Mouse (Mus musculus): ENCODE data around the gene Trim28. TPM values are rescaled to one million over a fixed set of nuclear protein-coding genes. Genes with fewer than 3 reads are reported as not detected.

Gene Trim28
- polyA plus RNA-seq, 1 experiment from 2014 or later = 116 TPM

DNA sequence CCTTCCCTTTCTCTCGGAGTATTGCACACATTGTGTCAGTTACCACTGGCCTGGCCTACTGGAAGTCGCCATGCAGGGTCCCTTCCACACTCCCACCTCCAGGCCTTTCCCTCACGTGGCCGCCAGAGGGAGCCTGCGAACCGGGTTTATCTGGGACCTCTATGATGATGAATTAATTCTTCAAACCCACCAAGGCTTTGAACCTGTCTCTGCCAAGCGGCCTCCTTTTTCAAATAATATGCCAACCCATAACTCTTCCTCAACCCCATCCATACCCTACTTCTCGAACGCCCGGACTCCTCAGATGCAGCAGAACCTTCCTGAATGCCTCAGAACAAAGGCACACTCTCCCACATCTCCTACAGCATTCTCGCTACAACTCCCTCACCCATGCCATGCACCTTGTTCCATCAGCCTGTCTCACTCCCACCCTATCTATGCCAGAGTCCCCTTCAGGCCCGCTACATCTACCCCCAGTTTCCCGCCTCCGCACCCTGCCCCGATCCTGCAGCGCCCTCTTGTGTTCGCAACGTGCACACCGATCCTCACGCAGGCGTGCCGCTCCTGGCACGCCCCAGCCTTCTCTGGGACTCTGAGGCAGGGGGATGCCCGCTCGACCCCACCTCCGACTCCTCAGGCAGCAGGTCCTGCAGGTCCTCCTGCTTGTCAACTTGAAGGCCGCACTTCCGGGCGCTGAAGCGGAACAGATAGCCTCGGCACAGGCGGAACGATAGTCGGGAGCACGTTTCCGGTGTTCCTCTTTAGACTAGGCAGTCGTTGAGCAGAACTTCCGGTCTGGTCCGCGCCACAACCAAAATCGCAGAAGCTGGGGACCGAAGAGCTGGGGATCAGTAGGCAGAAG, 10.5 kb downstream of the Trim28 start:
- Histone ChIP-seq H3K27ac (ENCODE audit: low read length) (peak overlapping the region; percentile 97), H3K4me1 (ENCODE audit: control insufficient read depth, insufficient read depth, low read length) (peaks cover 12% of the 10 kb centered on the region; the same call in 1 of the 2 replicates), H3K4me2 (ENCODE audit: low read depth, low read length) (peak overlapping the region; percentile 71), H3K9me3 (ENCODE audit: control insufficient read depth, low read length) (no peaks in the 10 kb centered on the region), H3K36me3 (ENCODE audit: control insufficient read depth, insufficient read depth, low read length) (peaks cover 18% of the 10 kb centered on the region), H3K9ac (ENCODE audit: low read depth, low read length) (peak overlapping the region; percentile 95), H3K4me3 (ENCODE audit: low read length) (peak overlapping the region; percentile 85), H3K27me3 (replicated peaks; ENCODE audit: control insufficient read depth, insufficient read depth, low read length) (no peaks in the 10 kb centered on the region)
- ATAC-seq = peak; percentile 91
- under 1% methylated on average over 42 of the region's 42 CpGs for WGBS

DNA sequence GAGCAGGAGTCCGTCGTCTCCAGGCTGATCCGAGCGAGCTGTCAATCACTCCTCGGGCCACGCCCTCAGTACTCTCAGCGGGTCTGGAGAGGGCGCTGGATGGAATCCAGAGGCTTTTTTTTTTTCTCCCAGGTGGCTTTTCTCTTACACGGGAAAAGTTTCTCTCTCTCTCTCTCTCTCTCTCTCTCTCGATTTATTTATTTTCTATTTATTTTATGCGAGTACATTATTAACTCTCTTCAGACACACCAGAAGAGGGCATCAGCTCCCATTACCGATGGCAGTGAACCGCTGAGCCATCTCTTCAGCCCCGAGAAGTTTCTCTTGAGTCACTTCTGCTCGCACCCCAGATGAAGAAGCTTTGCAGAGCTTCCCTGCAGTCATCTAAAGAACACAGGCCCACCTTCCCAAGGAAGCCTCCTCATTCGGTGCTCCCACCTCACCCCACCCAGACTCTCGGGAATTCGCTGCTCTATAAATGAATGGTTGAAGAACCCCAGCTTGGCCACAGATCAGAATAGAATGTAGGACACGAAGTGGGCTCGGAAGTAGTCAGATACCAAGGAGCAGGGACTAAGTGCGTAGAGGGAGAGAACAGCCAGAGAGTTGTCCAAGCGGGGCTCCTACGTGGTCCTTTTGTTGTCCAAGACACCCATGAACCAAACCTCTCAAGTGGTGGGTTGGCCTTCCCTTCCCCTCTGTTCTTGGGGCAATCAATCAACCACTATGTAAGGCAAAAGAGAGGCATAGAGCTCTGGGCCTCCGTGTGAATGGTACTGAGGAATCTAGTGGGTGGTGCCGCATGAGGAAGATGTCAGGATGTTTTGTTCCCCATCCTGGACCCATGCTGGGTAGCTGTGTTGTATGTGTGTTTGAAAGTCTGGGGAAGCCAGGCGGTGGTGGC, 11.3 kb downstream of the Trim28 start, which contains the start of gene Zbtb45:
TSS of gene Zbtb45 (minus strand) at position 30 of the 904 bp plus-strand sequence.
- Histone ChIP-seq H3K9ac (ENCODE audit: low read depth, low read length) (peak within 1 kb of the TSS; percentile 95), H3K9me3 (ENCODE audit: control insufficient read depth, low read length) (no peaks in the 10 kb centered on the region), H3K4me2 (ENCODE audit: low read depth, low read length) (peak within 1 kb of the TSS; percentile 71), H3K27ac (ENCODE audit: low read length) (peak within 1 kb of the TSS; percentile 97), H3K27me3 (replicated peaks; ENCODE audit: control insufficient read depth, insufficient read depth, low read length) (no peaks in the 10 kb centered on the region), H3K36me3 (ENCODE audit: control insufficient read depth, insufficient read depth, low read length) (peaks cover 18% of the 10 kb centered on the region), H3K4me3 (ENCODE audit: low read length) (peak within 1 kb of the TSS; percentile 85), H3K4me1 (ENCODE audit: control insufficient read depth, insufficient read depth, low read length) (peaks cover 12% of the 10 kb centered on the region; the same call in 1 of the 2 replicates)
- ATAC-seq = no peak; the same call in 1 of the 2 replicates
- WGBS = 11% methylated on average over 26 of the region's 26 CpGs

DNA sequence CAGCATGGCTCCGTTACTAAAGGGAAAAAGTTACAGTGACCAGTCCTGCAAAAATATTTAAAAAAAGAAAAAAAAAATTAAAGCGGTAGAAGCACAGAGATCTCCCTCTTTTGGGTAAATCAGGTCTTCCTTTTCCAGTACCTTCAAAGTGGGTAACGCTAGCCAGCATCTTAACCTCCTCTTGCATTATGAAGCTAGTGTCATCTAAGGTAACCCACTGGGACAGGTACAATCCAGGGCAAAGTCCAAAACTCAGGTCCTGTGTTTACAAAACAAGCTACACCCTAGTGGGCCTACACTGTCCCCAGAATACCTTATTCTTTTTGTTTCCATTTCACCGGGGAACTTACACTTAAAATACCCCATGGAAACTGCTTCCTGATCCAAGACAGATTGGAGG, 14.8 kb downstream of the Trim28 start:
- H3K9me3 ChIP-seq (ENCODE audit: control insufficient read depth, low read length) = no peaks in the 10 kb centered on the region
- 59% methylated on average over 4 of the region's 4 CpGs for WGBS

GRCm38 (mm10) chr7:13014275-13014839, 15.4 kb downstream of the Trim28 start:
- H3K27me3 ChIP-seq (replicated peaks; ENCODE audit: control insufficient read depth, insufficient read depth, low read length) = no peaks in the 10 kb centered on the region
- no peak overlapping the region for H3K9ac ChIP-seq (ENCODE audit: low read depth, low read length)
- no peak overlapping the region for H3K4me2 ChIP-seq (ENCODE audit: low read depth, low read length)
- no peak overlapping the region for H3K4me3 ChIP-seq (ENCODE audit: low read length)
- 0 out of 2 replicates have a peak, but pooled peaks cover 8% of the 10 kb centered on the region for H3K4me1 ChIP-seq (ENCODE audit: control insufficient read depth, insufficient read depth, low read length)
- WGBS = 32% methylated on average over 6 of the region's 6 CpGs
- no peak for ATAC-seq
- H3K27ac ChIP-seq (ENCODE audit: low read length) = no peak overlapping the region
- H3K9me3 ChIP-seq (ENCODE audit: control insufficient read depth, low read length) = no peaks in the 10 kb centered on the region
- no peaks in the 10 kb centered on the region for H3K36me3 ChIP-seq (ENCODE audit: control insufficient read depth, insufficient read depth, low read length)

More for the DNA sequence above, 14.8 kb downstream of the Trim28 start:
- Histone ChIP-seq H3K4me1 (ENCODE audit: control insufficient read depth, insufficient read depth, low read length) (0 out of 2 replicates have a peak, but pooled peaks cover 8% of the 10 kb centered on the region), H3K27me3 (replicated peaks; ENCODE audit: control insufficient read depth, insufficient read depth, low read length) (no peaks in the 10 kb centered on the region), H3K4me3 (ENCODE audit: low read length) (no peak overlapping the region), H3K27ac (ENCODE audit: low read length) (no peak overlapping the region), H3K9ac (ENCODE audit: low read depth, low read length) (no peak overlapping the region), H3K36me3 (ENCODE audit: control insufficient read depth, insufficient read depth, low read length) (no peaks in the 10 kb centered on the region), H3K4me2 (ENCODE audit: low read depth, low read length) (no peak overlapping the region)
- no peak for ATAC-seq

DNA sequence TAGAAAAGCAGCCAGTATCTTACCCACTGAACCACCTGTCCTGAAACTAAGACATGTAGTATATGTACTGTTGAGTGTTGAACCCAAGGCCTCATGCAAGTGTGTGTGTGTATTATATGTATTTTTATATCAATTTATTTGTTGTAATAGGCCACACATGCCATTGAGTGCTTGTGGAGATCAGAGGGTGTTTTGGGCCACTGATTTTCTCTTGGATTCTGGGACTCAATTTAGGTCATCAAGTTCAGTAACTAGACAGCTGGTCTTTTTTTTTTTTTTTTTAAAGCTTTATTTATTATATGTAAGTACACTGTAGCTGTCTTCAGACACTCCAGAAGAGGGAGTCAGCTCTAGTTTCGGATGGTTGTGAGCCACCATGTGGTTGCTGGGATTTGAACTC, 16.3 kb downstream of the Trim28 start:
- Histone ChIP-seq H3K27ac (ENCODE audit: low read length) (no peak overlapping the region), H3K4me1 (ENCODE audit: control insufficient read depth, insufficient read depth, low read length) (0 out of 2 replicates have a peak, but pooled peaks cover 7% of the 10 kb centered on the region), H3K4me2 (ENCODE audit: low read depth, low read length) (no peak overlapping the region), H3K9me3 (ENCODE audit: control insufficient read depth, low read length) (no peaks in the 10 kb centered on the region), H3K9ac (ENCODE audit: low read depth, low read length) (no peak overlapping the region), H3K27me3 (replicated peaks; ENCODE audit: control insufficient read depth, insufficient read depth, low read length) (no peaks in the 10 kb centered on the region), H3K36me3 (ENCODE audit: control insufficient read depth, insufficient read depth, low read length) (no peaks in the 10 kb centered on the region), H3K4me3 (ENCODE audit: low read length) (no peak overlapping the region)
- ATAC-seq = no peak
- WGBS = 88% methylated on average over 1 of the region's 1 CpGs

- H3K27me3 ChIP-seq (replicated peaks; ENCODE audit: control insufficient read depth, insufficient read depth, low read length) = no peaks in the 10 kb centered on the region
- WGBS = 4% methylated on average over 31 of the region's 31 CpGs
- peak overlapping the region; percentile 98 for H3K9ac ChIP-seq (ENCODE audit: low read depth, low read length)
- H3K27ac ChIP-seq (ENCODE audit: low read length) = peak overlapping the region; percentile 99
- peaks cover 6% of the 10 kb centered on the region for H3K36me3 ChIP-seq (ENCODE audit: control insufficient read depth, insufficient read depth, low read length)
- peak overlapping the region; percentile 92 for H3K4me2 ChIP-seq (ENCODE audit: low read depth, low read length)
- peak overlapping the region; percentile 93 for H3K4me3 ChIP-seq (ENCODE audit: low read length)
- ATAC-seq = peak; percentile 72
- H3K9me3 ChIP-seq (ENCODE audit: control insufficient read depth, low read length) = no peaks in the 10 kb centered on the region
- peaks cover 21% of the 10 kb centered on the region for H3K4me1 ChIP-seq (ENCODE audit: control insufficient read depth, insufficient read depth, low read length)
Observed at GRCm38 (mm10) chr7:13022773-13023535, 24.0 kb downstream of the Trim28 start.

GRCm38 (mm10) chr7:13023928-13024731, 25.2 kb downstream of the Trim28 start:
- peak; percentile 81 for ATAC-seq
- H3K4me1 ChIP-seq (ENCODE audit: control insufficient read depth, insufficient read depth, low read length) = peaks cover 21% of the 10 kb centered on the region
- no peaks in the 10 kb centered on the region for H3K9me3 ChIP-seq (ENCODE audit: control insufficient read depth, low read length)
- WGBS = under 1% methylated on average over 76 of the region's 95 CpGs
- peak overlapping the region; percentile 99 for H3K27ac ChIP-seq (ENCODE audit: low read length)
- peak overlapping the region; percentile 93 for H3K4me3 ChIP-seq (ENCODE audit: low read length)
- peak overlapping the region; percentile 92 for H3K4me2 ChIP-seq (ENCODE audit: low read depth, low read length)
- H3K27me3 ChIP-seq (replicated peaks; ENCODE audit: control insufficient read depth, insufficient read depth, low read length) = no peaks in the 10 kb centered on the region
- peaks cover 18% of the 10 kb centered on the region for H3K36me3 ChIP-seq (ENCODE audit: control insufficient read depth, insufficient read depth, low read length)
- H3K9ac ChIP-seq (ENCODE audit: low read depth, low read length) = peak overlapping the region; percentile 98

DNA sequence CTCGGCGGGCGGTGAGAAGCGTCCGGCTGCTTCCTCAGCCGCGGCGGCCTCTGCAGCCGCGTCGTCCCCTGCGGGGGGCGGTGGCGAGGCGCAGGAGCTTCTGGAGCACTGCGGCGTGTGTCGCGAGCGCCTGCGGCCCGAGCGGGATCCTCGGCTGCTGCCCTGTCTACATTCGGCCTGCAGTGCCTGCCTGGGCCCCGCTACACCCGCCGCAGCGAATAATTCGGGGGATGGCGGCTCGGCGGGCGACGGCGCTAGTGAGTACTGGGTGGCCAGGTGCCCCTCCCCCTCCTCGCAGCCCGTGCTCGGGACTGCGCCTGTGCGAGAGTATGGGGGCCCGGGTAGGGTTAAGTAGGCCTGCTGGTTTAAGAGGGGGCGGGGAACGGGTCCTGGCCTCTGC, 25.9 kb downstream of the Trim28 start:
- Histone ChIP-seq H3K9me3 (ENCODE audit: control insufficient read depth, low read length) (no peaks in the 10 kb centered on the region), H3K27ac (ENCODE audit: low read length) (peak overlapping the region; percentile 99), H3K4me2 (ENCODE audit: low read depth, low read length) (peak overlapping the region; percentile 92), H3K36me3 (ENCODE audit: control insufficient read depth, insufficient read depth, low read length) (peaks cover 24% of the 10 kb centered on the region), H3K4me3 (ENCODE audit: low read length) (peak overlapping the region; percentile 93), H3K4me1 (ENCODE audit: control insufficient read depth, insufficient read depth, low read length) (peaks cover 21% of the 10 kb centered on the region), H3K9ac (ENCODE audit: low read depth, low read length) (peak overlapping the region; percentile 98), H3K27me3 (replicated peaks; ENCODE audit: control insufficient read depth, insufficient read depth, low read length) (no peaks in the 10 kb centered on the region)
- under 1% methylated on average over 31 of the region's 44 CpGs for WGBS
- ATAC-seq = peak; percentile 67
